Mouse (Mus musculus) midbrain, embryonic 13.5 days (tissue): ENCODE measurements around the gene Tmem185a. TPM values are rescaled to one million over a fixed set of nuclear protein-coding genes. Genes with fewer than 3 reads are reported as not detected.
A peak's percentile ranks its signal among the peaks of the same experiment; 100 is the strongest.
"Not testable (repeated sequence)": the region's sequence is repeated elsewhere in the genome, so short reads cannot be mapped to it uniquely, and the experiment has no call there.

ENCODE experiments used
- ATAC-seq: fragments of 200-750 bp; cut with Nextera tagmentation; 2 replicates; pipeline ENCODE4 v1.8.0; 2017; ENCODE audit warnings: mild to moderate bottlenecking, moderate TSS enrichment, moderate library complexity
- H3K27ac ChIP-seq: fragments of 300-500 bp; sonication (generic); 2 replicates; pipeline ENCODE4 v1.5.1; 2015; ENCODE audit warnings: inconsistent platforms, mild to moderate bottlenecking, moderate library complexity
- H3K27me3 ChIP-seq: fragments of 300-500 bp; sonication (generic); 2 replicates; pipeline ENCODE4 v1.6.1; 2015; ENCODE audit warnings: mild to moderate bottlenecking, inconsistent platforms
- H3K36me3 ChIP-seq: fragments of 300-500 bp; sonication (generic); 2 replicates; pipeline ENCODE4 v1.6.1; 2015; ENCODE audit warnings: mild to moderate bottlenecking, inconsistent platforms
- H3K4me1 ChIP-seq: fragments of 300-500 bp; sonication (generic); replicated peaks from 2 replicates; pipeline ENCODE4 v1.6.1; 2015; ENCODE audit warnings: inconsistent platforms
- H3K4me2 ChIP-seq: fragments of 300-500 bp; sonication (generic); replicated peaks from 2 replicates; pipeline ENCODE4 v1.6.1; 2015; ENCODE audit warnings: moderate library complexity, mild to moderate bottlenecking, inconsistent platforms
- H3K4me3 ChIP-seq: fragments of 300-500 bp; sonication (generic); replicated peaks from 2 replicates; pipeline ENCODE4 v1.5.1; 2015; ENCODE audit warnings: mild to moderate bottlenecking, inconsistent platforms
- H3K9ac ChIP-seq: fragments of 300-500 bp; sonication (generic); replicated peaks from 2 replicates; pipeline ENCODE4 v1.6.1; 2015; ENCODE audit warnings: mild to moderate bottlenecking, inconsistent platforms
- H3K9me3 ChIP-seq: fragments of 300-500 bp; sonication (generic); 2 replicates; pipeline ENCODE4 v1.6.1; 2016; ENCODE audit warnings: mild to moderate bottlenecking, inconsistent platforms
- WGBS: fragments of 180-500 bp; shearing (Covaris S2); methylation state at CpG from one replicate; pipeline ENCODE4 v1.1.7; 2015; 5-methylcytosine and 5-hydroxymethylcytosine counted together
- polyA plus RNA-seq: library from polyadenylated mRNA; unstranded; fragments of >200 nt; fragmentation: Nextera tagmentation; extraction: Ambion mirVana; gene quantifications from 2 replicates; pipeline ENCODE4 v1.2.1, GENCODE M21; 2015

Gene Tmem185a
- 47.3 and 50.3 TPM in 2 replicates for polyA plus RNA-seq

DNA sequence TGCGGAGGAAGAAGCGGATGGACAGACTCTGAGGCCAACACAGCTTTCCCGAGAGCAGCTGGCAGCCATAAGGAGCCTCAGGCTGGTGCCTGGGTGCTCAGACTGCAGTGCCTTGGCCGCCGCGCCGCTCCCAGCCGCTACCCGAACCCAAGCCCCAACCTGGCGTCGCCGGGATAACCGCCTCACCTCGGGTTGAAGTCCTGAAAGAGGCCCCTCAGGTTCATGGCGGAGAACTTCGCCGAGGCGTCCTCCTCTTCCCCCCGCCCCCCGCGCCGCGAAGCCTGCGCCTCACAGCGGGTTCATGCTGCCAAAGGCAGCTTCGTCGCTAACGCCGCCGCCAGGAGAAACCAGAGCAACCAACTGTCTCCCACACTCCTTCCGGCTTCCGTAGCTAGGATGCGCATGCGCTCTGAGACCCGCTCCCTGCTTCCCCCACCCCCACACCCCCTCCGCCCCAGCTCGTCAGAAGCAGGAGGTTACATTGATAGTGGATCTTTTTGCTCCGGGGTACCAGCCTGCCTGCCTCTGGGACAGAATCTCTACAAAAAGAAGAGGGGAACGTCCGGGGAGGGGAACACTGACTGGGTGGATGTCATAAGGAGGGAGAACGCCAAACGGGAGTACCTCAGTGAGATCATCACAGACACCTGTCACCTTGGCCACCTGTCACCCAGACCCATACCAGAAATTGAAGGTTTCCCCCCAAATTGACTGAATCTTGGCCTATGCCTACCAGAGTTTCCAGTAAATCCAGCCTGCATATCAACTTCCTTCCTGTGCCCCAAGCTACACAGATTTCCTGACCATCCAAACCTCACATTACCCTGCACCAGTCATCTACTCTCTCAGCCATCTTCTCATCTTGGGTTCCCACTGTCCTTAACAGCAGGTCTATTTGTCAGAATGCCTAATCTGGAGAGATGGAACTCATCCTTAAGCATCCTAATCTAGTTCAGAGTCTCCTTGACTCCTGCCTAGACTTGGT is at the start of gene Tmem185a:
Gene Tmem185a (minus strand): TSS at position 389 of the 985 bp plus-strand sequence.
- Histone ChIP-seq H3K9ac (peak within 1 kb of the TSS; percentile 71), H3K4me2 (peak within 1 kb of the TSS; percentile 58), H3K27ac (peak within 1 kb of the TSS; percentile 84), H3K36me3 (no peaks in the 10 kb centered on the region), H3K27me3 (no peaks in the 10 kb centered on the region), H3K9me3 (no peaks in the 10 kb centered on the region), H3K4me1 (peaks cover 16% of the 10 kb centered on the region), H3K4me3 (peak within 1 kb of the TSS; percentile 57)
- WGBS: 30% methylated on average over 41 of the region's 42 CpGs
- ATAC-seq: peak; percentile 95

DNA sequence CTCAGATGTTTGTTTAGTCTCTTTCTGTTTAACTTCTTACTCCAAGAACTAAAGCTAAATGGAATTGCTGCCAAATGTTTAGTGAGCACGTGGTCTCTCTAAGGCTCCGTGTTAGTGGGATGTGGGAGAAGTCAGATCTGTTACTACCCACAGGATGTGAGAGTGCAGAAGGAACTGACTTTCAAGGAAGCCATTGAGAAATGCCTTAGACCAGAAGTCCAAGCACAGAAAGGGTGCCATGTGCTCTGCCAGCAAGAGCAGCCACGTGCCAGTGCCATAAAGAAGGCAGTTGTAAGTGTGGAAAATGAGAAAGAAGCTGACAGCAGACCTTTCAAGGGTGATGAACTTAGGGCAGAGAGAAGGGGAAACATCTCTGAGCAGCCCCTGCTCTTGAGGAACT is 37.4 kb upstream of the Tmem185a start:
- H3K4me2 ChIP-seq, H3K27ac ChIP-seq, H3K4me1 ChIP-seq, H3K9ac ChIP-seq, H3K9me3 ChIP-seq, ATAC-seq, H3K36me3 ChIP-seq, H3K4me3 ChIP-seq, H3K27me3 ChIP-seq: not testable (repeated sequence)
- 80% methylated on average over 3 of the region's 3 CpGs for WGBS

DNA sequence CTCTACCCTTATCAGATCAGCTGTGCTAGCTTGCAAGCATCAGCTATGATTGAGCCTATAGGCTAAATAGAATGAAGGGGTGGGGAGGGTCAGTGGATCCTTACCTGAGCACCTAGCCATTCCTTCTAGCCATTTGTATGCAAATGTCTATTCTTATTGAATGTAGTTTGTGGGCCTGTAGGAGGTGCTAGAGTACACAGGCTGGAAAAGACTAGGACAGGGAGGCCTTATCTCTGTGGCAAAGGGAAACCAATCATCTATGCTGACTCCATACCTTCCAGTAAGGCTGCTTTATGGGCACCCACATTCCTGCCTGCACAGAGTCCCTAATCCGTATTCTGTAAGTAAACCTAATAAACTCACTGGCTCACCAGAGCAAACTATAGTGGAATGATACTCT is 10.3 kb upstream of the Tmem185a start:
- H3K4me1 ChIP-seq, H3K9ac ChIP-seq, ATAC-seq, H3K27ac ChIP-seq, H3K36me3 ChIP-seq, H3K27me3 ChIP-seq, H3K4me3 ChIP-seq, H3K4me2 ChIP-seq, H3K9me3 ChIP-seq: not testable (repeated sequence)
- no CpG with 5 or more reads among the region's 1 CpGs for WGBS

- H3K27me3 ChIP-seq: no peaks in the 10 kb centered on the region
- H3K36me3 ChIP-seq: no peaks in the 10 kb centered on the region
- no peak overlapping the region for H3K4me3 ChIP-seq
- no peak for ATAC-seq
- no peak overlapping the region for H3K4me2 ChIP-seq
- no peak overlapping the region for H3K27ac ChIP-seq
- no peak overlapping the region for H3K9ac ChIP-seq
- no peaks in the 10 kb centered on the region for H3K9me3 ChIP-seq
- no peaks in the 10 kb centered on the region for H3K4me1 ChIP-seq
- 41% methylated on average over 2 of the region's 2 CpGs for WGBS
Observed at GRCm38 (mm10) chrX:70482154-70482553, 5.2 kb upstream of the Tmem185a start.

DNA sequence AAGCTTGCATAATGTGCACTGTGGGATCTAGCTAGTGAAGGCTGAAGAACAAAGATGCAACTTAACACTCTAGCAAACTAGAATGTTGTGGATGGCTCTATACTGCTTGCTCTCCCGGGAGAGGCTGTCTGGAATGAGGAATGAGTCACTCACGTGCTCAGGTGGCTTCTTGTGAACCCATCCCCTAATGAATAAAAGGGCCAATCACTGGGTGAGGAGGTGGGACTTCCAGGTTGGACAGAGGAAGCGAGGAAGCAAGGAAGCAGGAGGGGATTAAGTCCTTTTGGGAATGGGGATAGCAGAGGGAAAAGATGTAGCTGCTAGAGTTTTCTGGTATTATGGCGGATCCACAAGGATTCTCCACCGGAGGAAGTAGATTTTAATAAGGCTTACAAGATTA is 1.7 kb upstream of the Tmem185a start:
- no peaks in the 10 kb centered on the region for H3K36me3 ChIP-seq
- H3K27ac ChIP-seq: no peak overlapping the region
- H3K27me3 ChIP-seq: no peaks in the 10 kb centered on the region
- H3K4me1 ChIP-seq: peaks cover 16% of the 10 kb centered on the region
- no peak overlapping the region for H3K4me3 ChIP-seq
- WGBS: 73% methylated on average over 5 of the region's 5 CpGs
- no peak for ATAC-seq
- H3K4me2 ChIP-seq: no peak overlapping the region
- no peaks in the 10 kb centered on the region for H3K9me3 ChIP-seq
- no peak overlapping the region for H3K9ac ChIP-seq

DNA sequence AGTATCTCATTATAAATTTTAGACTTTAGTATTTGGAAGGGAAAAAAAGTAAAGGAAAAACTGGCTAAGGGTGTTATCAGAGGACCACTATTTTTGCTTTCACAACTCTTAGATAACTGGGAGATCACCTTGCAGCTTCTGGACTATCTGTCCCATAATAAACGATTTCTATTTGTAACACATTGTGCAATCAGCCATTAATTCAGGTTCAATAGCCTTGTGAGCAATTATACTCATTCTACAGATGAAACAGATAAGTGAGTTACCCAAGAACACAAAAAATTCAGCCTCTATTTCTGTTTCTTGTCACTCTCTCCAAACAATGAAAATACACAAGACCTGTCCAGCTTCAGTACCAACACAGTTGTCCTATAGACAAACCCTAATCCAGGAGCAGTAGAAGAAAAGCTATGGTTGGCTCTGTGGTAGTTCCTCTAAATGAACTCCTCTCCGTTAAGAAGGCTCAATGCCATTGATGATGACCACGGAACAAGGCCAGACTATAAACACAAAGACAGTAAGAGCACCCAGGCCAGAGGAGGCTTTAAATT is 1.7 kb downstream of the Tmem185a start:
- Histone ChIP-seq H3K4me1 (peaks cover 16% of the 10 kb centered on the region), H3K27ac (no peak overlapping the region), H3K9me3 (no peaks in the 10 kb centered on the region), H3K4me3 (peak overlapping the region; percentile 57), H3K27me3 (no peaks in the 10 kb centered on the region), H3K9ac (peak overlapping the region; percentile 71; the same call in 1 of the 2 replicates), H3K4me2 (peak overlapping the region; percentile 58), H3K36me3 (no peaks in the 10 kb centered on the region)
- no peak for ATAC-seq
- 72% methylated on average over 3 of the region's 3 CpGs for WGBS

- WGBS: 92% methylated on average over 1 of the region's 1 CpGs
- H3K4me1 ChIP-seq: no peaks in the 10 kb centered on the region
- H3K9me3 ChIP-seq: no peaks in the 10 kb centered on the region
Observed at GRCm38 (mm10) chrX:70466897-70467296, 10.1 kb downstream of the Tmem185a start.

GRCm38 (mm10) chrX:70465489-70465888 is 11.5 kb downstream of the Tmem185a start:
- no peaks in the 10 kb centered on the region for H3K27me3 ChIP-seq
- H3K9me3 ChIP-seq: no peaks in the 10 kb centered on the region
- H3K4me2 ChIP-seq: no peak overlapping the region
- no peak overlapping the region for H3K27ac ChIP-seq
- no peak overlapping the region for H3K9ac ChIP-seq
- H3K36me3 ChIP-seq: peaks cover 24% of the 10 kb centered on the region
- no peak for ATAC-seq
- no peak overlapping the region for H3K4me3 ChIP-seq
- 89% methylated on average over 2 of the region's 2 CpGs for WGBS
- H3K4me1 ChIP-seq: no peaks in the 10 kb centered on the region

More at GRCm38 (mm10) chrX:70466897-70467296, 10.1 kb downstream of the Tmem185a start:
- no peak for ATAC-seq
- peaks cover 10% of the 10 kb centered on the region for H3K36me3 ChIP-seq
- no peaks in the 10 kb centered on the region for H3K27me3 ChIP-seq
- H3K27ac ChIP-seq: no peak overlapping the region
- no peak overlapping the region for H3K4me3 ChIP-seq
- no peak overlapping the region for H3K9ac ChIP-seq
- no peak overlapping the region for H3K4me2 ChIP-seq

- Histone ChIP-seq H3K9ac (no peak overlapping the region), H3K4me3 (no peak overlapping the region), H3K27me3 (no peaks in the 10 kb centered on the region), H3K27ac (no peak overlapping the region), H3K4me2 (no peak overlapping the region), H3K9me3 (no peaks in the 10 kb centered on the region), H3K36me3 (peaks cover 34% of the 10 kb centered on the region), H3K4me1 (no peaks in the 10 kb centered on the region)
- WGBS: 87% methylated on average over 5 of the region's 5 CpGs
- ATAC-seq: no peak
Observed at GRCm38 (mm10) chrX:70463621-70464020, 13.4 kb downstream of the Tmem185a start.

DNA sequence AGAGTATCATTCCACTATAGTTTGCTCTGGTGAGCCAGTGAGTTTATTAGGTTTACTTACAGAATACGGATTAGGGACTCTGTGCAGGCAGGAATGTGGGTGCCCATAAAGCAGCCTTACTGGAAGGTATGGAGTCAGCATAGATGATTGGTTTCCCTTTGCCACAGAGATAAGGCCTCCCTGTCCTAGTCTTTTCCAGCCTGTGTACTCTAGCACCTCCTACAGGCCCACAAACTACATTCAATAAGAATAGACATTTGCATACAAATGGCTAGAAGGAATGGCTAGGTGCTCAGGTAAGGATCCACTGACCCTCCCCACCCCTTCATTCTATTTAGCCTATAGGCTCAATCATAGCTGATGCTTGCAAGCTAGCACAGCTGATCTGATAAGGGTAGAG is 24.6 kb downstream of the Tmem185a start:
- not testable (repeated sequence) for H3K9ac ChIP-seq, H3K9me3 ChIP-seq, H3K4me3 ChIP-seq, H3K36me3 ChIP-seq, H3K27me3 ChIP-seq, H3K4me1 ChIP-seq, H3K27ac ChIP-seq, H3K4me2 ChIP-seq, ATAC-seq
- no CpG with 5 or more reads among the region's 1 CpGs for WGBS

- H3K27me3 ChIP-seq, H3K36me3 ChIP-seq, H3K9ac ChIP-seq, H3K4me3 ChIP-seq, H3K4me2 ChIP-seq, H3K9me3 ChIP-seq, H3K4me1 ChIP-seq, H3K27ac ChIP-seq, ATAC-seq: not testable (repeated sequence)
- 79% methylated on average over 3 of the region's 3 CpGs for whole genome bisulfite sequencing
Observed at GRCm38 (mm10) chrX:70425473-70425872, 51.5 kb downstream of the Tmem185a start.
